Mouse (Mus musculus) stomach, adult 2 months (tissue): ENCODE data around the gene Gm5861. TPM values are rescaled to one million over a fixed set of nuclear protein-coding genes. Genes with fewer than 3 reads are reported as not detected.

ENCODE experiments used
- polyA plus RNA-seq: library from polyadenylated mRNA; depleted of rRNA; stranded (reverse); fragments of >200 nt; gene quantifications from 2 replicates; pipeline ENCODE4 v1.2.3, GENCODE M21; 2012; rRNA removed

Gene Gm5861
- polyA plus RNA-seq = not detected in 2 replicates

GRCm38 (mm10) chr5:11182772-11183171 lies at the start of gene Gm5861:
Gene Gm5861 (plus strand): TSS chr5:11183072.

Other genes starting within 250 kb of the Gm5861 start
- gene Gm8871, start 235.3 kb upstream of the Gm5861 start, polyA plus RNA-seq = not detected in 2 replicates
- not detected in 2 replicates for gene Gm8857, start 235.3 kb upstream of the Gm5861 start, polyA plus RNA-seq
- not detected in 2 replicates for gene Gm8879, start 55.4 kb upstream of the Gm5861 start, polyA plus RNA-seq
- not detected in 2 replicates for gene Gm8890, start 73.0 kb downstream of the Gm5861 start, polyA plus RNA-seq
- gene Speer1, start 158.4 kb downstream of the Gm5861 start, polyA plus RNA-seq = not detected in 2 replicates
- not detected in 2 replicates for gene Gm8897, start 233.3 kb downstream of the Gm5861 start, polyA plus RNA-seq